Mouse (Mus musculus) retina, embryonic 14.5 days (tissue): ENCODE measurements around the gene Plekha6.

Experiments
- DNase-seq: peaks from one replicate; pipeline ENCODE4 v3.0.0-alpha.2; 2015; ENCODE audit warnings: low spot score

Plekha6 gene

GRCm38 (mm10) chr1:133214672-133215359, 50.8 kb downstream of the Plekha6 start:
- no peak for DNase-seq

GRCm38 (mm10) chr1:133215360-133215700, 51.3 kb downstream of the Plekha6 start:
- DNase-seq, result no peak

GRCm38 (mm10) chr1:133215753-133216152, 51.7 kb downstream of the Plekha6 start:
- no peak for DNase-seq

- DNase-seq, result no peak
Measured at GRCm38 (mm10) chr1:133217031-133217430, 53.0 kb downstream of the Plekha6 start.

GRCm38 (mm10) chr1:133219106-133219505, 55.1 kb downstream of the Plekha6 start:
- no peak for DNase-seq

- no peak for DNase-seq
Measured at GRCm38 (mm10) chr1:133221459-133221858, 57.4 kb downstream of the Plekha6 start.

- no peak for DNase-seq
Measured at GRCm38 (mm10) chr1:133222445-133222995, 58.5 kb downstream of the Plekha6 start.

GRCm38 (mm10) chr1:133224674-133225073, 60.7 kb downstream of the Plekha6 start:
- no peak for DNase-seq

GRCm38 (mm10) chr1:133225137-133225536, 61.1 kb downstream of the Plekha6 start:
- no peak for DNase-seq

GRCm38 (mm10) chr1:133225561-133225960, 61.6 kb downstream of the Plekha6 start:
- no peak for DNase-seq

- peak; percentile 67 for DNase-seq
Measured at GRCm38 (mm10) chr1:133225963-133226660, 62.1 kb downstream of the Plekha6 start.

GRCm38 (mm10) chr1:133226928-133227327, 62.9 kb downstream of the Plekha6 start:
- no peak for DNase-seq

GRCm38 (mm10) chr1:133227378-133227777, 63.4 kb downstream of the Plekha6 start:
- DNase-seq, result no peak

GRCm38 (mm10) chr1:133228809-133229487, 64.9 kb downstream of the Plekha6 start:
- no peak for DNase-seq

- DNase-seq, result no peak
Measured at GRCm38 (mm10) chr1:133231523-133232193, 67.6 kb downstream of the Plekha6 start.

- DNase-seq, result no peak
Measured at GRCm38 (mm10) chr1:133235909-133236308, 71.9 kb downstream of the Plekha6 start.

GRCm38 (mm10) chr1:133236693-133237440, 72.9 kb downstream of the Plekha6 start:
- DNase-seq, result no peak

GRCm38 (mm10) chr1:133237670-133238069, 73.7 kb downstream of the Plekha6 start:
- peak; percentile 47 for DNase-seq

- no peak for DNase-seq
Measured at GRCm38 (mm10) chr1:133239121-133239812, 75.3 kb downstream of the Plekha6 start.

GRCm38 (mm10) chr1:133239813-133240160, 75.8 kb downstream of the Plekha6 start:
- no peak for DNase-seq

GRCm38 (mm10) chr1:133240881-133241280, 76.9 kb downstream of the Plekha6 start:
- DNase-seq, result no peak
